Mouse (Mus musculus): ENCODE results near the gene Sgo2b. TPM values are rescaled to one million over a fixed set of nuclear protein-coding genes. Genes with fewer than 3 reads are reported as not detected.
"Not testable (repeated sequence)": the region's sequence is repeated elsewhere in the genome, so short reads cannot be mapped to it uniquely, and the experiment has no call there.

Gene Sgo2b
- total RNA-seq (2021) = not detected
- long read RNA-seq, experiment 1 = 0 reads
- long read RNA-seq, experiment 2 = 0 reads

DNA sequence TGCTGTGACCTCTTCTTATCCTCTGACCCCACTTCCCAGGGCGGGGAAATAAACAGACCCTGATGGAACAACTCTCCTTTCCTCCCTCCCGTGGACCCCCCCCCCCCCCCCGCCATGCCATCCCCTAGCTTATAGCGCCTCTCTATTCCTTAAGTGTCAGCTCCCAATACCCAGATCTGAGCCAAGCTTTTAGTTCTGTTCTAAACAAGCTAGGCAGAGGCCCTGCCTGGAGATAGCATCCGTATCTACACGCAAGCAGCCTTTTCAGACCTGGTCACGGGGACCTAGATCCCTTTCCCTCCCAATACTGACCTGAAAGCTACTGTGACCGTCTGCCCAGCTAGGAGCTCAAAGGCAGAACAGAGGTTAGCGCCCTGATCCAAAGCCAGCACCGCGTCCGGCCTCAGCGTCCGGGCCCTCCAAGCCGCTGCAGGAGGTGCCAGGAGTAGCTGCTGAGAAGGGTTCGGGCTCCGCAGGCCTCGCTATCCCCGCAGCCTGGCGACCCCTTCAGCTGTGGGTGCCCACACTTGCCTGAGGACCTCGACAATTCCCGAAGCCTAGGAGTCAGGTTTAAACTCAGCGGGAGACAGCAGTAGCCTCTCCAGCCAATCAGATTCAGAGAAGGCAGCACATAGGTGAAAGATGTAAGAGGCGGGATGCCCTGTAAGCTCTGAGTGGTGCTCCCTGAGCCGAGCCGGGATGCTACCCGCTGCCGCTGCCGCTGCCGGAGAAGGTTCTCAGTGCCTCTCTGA, at the start of gene Sgo2b:
Gene Sgo2b (minus strand): TSS at position 623 of the 752 bp plus-strand sequence.
- DNase-seq = no peak

DNA sequence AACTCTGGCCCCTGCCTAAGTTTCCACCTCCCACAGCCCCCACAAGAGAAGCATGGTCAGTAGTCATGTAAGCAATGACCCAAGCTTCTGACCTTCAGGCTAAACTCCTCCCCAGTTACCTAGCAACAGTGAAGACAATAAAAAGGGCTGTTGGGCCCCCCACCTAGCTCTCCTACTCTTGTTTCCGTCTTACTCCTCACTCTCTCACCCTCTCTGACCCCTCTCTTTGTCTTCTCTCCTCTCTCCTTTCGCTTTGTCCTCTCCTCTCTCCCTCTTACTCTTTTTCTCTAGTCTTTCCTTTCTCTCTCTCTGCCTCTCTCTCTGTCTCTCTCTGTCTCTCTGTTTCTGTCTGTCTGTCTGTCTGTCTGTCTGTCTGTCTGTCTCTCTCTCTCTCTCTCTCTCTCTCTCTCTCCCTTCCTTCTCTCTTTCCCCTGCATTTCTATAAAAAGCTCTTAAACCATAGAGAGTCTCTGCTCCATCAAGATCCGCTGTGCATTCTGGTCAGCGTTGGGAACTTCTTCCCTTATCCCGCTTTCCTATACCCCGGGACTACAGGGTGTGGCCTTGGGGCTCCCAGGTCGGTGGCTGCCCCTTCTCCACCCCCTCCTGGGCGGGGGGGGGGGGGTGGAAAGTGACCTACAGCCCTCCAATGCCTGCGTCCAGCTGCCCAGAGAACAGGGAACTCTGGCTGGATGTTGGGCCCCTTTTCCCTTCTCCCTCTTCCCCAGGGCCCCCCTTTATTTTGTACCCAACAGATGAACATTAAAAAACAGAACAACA, 18.8 kb upstream of the Sgo2b start:
- DNase-seq = not testable (repeated sequence)

DNA sequence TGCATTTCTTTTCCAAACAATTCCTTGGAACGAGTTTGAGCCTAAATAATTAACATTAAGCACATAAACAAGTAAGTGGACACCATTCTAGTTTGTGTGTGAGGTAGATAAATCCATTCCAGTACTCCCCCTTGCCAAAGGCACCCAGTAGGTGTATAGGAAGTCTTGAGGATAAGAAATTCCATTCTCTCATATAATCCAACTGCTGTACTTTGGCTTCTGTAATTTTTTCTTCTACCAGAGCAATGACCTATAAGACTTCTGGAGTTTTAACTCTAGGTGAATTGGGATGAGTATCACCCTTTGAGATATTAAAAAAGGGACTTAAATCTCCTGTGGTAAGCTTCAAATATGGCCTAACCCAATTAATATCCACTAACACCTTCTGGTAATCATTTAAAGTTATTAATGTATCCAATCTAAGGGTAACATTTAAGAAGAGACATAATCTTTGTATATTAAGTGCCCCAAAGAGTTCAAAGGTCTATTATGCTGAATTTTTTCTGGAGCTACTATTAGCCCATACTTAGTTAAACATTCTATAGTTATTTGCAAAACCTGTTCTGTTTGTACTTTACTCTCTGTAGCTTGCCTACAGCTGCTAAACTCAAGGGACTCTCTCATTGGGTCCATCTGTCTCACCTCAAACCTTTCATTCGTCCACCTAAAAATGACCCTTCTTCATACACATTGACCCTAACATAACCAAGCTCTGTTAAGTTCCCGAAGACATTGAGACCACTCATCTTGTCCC, 9.2 kb upstream of the Sgo2b start:
- no peak for DNase-seq

DNA sequence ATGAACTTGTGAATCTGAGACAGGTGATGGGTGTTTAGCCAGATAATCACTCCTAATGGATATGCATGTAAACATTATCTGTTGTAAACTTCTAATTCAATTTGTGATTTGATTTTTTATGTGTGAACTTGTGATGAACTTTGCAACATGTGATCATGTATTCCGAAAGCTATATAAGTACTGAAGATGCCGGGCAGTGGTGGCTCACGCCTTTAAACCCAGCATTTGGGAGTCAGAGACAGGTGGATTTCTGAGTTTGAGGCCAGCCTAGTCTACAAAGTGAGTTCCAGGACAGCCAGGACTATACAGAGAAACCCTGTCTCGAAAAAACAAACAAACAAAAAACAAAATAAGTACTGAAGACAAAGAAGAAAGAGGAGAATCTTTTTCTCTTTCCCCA, 1.8 kb upstream of the Sgo2b start:
- DNase-seq = not testable (repeated sequence)

DNA sequence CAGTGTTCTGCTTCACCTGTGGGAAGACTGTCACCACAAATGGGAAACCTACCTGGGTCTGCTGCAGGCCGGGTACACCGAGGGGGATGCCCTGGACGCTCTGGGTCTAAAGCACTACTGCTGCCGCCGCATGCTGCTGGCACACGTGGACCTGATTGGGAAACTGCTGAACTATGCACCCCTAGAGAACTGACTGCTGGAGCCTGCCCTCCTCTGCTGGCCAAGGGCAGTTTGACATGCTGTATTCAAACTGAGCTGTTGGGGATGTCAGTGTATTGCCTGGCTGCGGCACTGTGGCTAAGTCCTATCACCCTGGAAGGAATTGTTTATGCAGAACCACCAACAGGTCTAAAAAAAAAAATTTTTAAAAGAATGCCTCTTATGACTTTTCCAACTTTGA, 18.9 kb downstream of the Sgo2b start:
- no peak for DNase-seq

DNA sequence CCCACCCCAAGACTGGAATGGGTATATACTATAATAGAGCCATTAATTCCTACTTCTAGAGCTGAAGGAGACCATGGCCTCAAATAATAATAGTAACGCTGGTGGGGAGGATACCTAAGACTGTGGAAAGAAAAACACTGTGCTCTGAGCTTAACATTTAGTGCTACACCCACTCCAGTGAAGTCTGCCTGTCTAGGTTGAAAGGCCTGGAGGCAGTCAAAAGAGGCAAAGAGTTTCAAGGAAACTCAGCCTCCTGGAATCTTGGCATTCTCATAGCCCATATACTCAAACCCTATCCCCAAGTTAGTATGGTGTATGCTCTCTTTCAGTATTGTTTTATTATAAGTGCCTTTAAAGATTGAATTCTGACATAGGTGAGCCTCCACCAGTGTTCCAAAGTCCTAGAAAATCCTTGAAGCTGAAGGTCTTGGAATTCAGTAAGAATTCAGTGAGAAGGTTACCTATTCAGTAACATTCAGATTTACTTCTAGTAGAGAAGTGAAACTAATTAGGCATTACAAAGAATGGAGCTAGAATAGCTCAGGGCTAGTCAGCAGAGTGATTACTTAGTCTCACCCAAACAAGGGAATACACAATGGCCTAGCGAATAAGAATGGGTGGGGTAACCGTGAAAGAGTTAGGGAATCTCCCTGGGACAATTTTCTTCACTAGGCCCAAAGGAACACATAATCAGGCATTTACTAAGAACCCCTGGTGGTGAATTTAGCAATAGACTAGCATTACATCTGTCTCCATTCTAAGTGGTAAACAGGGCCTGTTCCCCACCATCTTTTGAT, 22.5 kb downstream of the Sgo2b start:
- DNase-seq = no peak

DNA sequence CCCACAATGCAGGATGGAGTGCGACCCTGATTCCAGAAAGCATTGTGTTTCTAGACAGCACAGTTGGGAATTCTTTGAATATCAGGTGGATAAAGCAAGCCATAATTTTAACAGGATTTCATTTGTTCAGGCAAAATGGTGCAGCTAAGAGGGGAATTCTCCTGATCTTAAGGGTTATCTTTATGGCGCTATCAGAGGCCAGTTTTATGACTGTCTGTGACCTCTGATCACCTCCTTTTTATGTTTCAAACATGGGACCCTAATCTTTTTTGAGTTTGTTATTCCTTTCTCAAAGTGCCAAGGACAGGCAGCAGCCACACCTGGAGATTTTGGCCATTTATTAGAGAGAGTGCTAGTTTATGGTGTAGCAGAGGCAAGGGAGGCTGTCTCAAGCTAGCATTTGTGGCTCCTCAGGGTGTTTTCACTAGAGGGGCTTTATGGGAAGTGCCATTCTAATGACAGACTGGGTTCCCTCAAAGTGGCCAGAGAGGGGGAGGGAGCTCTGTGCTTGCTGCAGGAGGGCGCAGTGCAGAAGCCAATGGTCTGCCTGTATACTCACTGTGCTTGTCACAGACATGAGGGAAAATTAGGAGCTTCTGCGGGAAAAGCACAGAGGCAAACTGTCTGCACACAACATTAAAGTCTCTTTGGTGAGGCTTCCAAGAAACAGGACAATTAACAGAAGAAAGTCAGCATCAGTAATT, 30.6 kb downstream of the Sgo2b start:
- no peak for DNase-seq

DNA sequence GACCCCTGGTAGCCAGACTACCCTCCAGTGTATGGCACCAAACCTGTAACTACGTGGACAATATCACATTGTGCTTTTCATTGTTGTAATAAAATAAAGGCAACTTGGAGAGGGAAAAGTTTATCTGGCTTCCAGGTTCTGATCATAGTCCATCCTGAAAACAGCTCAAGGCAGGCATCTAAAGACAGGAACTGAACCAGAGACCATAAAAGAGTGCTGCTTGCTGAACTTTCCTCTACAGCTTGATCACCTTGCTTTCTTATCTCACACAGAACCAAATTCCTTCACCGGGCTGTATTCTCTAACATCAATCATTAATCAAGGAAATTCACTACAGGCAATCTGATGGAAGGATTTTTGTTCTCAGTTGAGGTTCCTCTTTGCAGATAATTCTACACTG, 57.0 kb downstream of the Sgo2b start:
- no peak for DNase-seq

DNA sequence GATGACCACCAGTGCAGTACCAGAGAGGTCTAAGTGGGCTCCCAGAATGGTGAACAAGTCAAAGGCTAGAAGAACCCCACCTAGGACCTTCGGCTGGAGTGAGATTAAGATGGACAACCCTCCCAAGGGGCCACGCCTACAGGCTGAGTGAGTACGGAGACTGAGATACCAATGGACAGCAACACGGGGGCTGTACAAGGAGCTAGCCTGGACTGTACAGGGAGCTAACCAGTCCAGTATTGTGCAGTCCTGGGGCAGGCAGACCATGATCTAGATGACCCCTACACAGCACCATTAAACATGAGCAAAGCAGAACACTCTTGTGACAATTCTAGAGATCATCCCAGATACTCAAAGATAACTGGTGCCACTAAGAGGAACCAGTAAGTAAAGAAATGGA, 73.7 kb downstream of the Sgo2b start:
- DNase-seq = no peak

DNA sequence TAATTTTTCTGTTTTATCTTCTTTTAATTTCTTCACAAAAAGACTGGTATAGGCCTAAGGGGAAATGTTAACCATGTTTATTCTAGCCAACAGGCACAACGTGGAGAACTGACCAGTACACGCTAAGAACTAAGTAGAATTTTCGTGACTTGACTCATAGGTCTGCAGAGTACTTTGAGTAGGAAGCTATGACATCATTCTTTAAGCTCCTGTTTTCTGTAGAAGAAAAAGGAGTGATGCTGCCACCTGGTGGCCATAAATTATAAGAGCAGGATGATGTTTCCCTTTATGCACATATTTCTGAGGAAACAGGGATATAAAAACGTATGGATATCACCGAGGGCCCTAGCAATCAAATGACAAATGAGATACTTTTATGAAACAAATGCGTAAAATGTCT, 74.7 kb downstream of the Sgo2b start:
- DNase-seq = no peak

DNA sequence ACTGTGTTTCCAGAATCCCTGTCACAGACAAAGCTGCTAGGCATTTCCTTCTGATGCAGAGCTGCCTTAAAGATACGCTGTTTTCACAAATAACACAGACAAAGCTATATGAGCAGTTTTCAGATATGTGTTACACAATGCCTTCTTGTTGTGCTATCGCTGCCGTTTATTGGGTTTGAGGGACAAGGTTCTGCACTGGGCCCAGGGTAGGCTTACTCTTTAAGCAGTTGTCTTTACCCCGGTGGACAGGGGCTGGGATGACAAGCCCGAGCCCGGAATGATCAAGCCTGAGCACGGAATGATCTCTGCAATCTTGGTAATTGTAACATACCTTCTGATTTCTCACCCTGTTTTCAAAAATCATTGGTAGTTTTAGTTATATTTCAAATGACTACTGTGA, 75.1 kb downstream of the Sgo2b start:
- DNase-seq = no peak

All from gastrocnemius, postnatal 25 days (tissue).